Mouse (Mus musculus) telencephalon, adult 2 months (tissue): ENCODE data around the gene Ctse.

Source experiments
- DNase-seq: peaks from one replicate; pipeline ENCODE4 v3.0.0-alpha.2; 2011; ENCODE audit warnings: low read depth, low spot score

Gene Ctse

GRCm38 (mm10) chr1:131652670-131653443 lies 14.8 kb downstream of the Ctse start:
- no peak for DNase-seq

GRCm38 (mm10) chr1:131655601-131656000 lies 17.5 kb downstream of the Ctse start:
- DNase-seq: no peak

DNA sequence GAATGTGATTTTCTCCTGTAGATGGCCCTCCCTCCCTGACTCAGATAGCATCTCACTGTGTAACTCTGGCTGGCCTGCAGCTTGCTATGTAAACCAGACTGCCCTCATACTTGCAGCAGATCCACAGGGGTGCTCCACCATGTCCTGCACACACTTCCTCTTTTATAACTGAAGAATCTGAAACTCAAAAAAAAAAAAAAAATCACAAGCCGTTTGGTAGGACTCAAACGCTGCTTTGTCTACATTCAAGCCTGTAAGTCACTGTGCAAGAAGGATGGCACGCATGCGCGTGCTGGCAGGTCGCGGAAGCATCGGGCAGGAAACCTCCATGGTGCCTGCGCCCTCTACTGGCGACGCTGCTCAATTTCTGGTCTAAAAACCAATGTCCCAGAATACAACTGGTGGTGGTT lies 19.8 kb downstream of the Ctse start:
- DNase-seq: peak; percentile 90

- DNase-seq: no peak
Observed at GRCm38 (mm10) chr1:131659512-131660085, 21.5 kb downstream of the Ctse start.

GRCm38 (mm10) chr1:131660266-131660665 lies 22.2 kb downstream of the Ctse start:
- DNase-seq: no peak

- DNase-seq: no peak
Observed at GRCm38 (mm10) chr1:131660716-131661472, 22.8 kb downstream of the Ctse start.

DNA sequence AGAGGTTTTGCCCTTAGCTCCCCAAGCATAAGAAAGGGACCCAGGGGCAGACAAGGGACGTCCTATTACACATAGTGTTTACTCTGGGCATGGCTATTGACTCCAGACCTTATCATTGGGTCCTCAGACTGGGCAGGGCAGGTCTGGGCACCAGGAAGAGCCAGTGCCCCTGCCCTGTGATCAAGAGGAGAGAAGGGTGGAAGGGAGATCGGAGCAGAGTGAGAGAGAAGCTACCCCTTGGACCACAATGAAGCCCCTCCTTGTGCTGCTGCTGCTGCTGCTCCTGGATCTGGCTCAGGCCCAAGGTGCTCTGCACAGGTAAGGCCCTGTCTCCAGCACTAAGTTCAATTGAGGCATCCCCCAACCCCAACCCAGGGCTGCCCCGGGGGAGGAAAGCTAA lies 23.6 kb downstream of the Ctse start:
- DNase-seq: no peak

GRCm38 (mm10) chr1:131663286-131663995 lies 25.3 kb downstream of the Ctse start:
- no peak for DNase-seq

DNA sequence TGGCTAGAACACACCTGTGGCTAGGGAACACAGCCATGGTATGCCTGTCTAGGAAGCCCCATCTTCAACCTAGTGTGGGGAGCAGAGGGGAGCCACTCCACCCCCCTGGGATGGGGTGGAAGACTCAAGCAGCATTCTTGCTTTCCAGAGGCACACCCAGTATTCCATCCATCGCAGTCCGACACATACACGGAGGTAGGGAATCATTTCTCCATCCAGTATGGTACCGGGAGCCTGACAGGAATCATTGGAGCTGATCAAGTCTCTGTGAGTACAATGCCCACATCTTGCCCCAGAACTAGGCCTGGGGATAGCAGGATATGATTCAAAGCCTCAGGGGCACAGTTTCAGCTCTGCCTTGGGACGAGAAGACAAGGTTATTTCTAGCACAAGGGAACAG lies 26.0 kb downstream of the Ctse start:
- DNase-seq: no peak

GRCm38 (mm10) chr1:131665886-131666285 lies 27.8 kb downstream of the Ctse start:
- no peak for DNase-seq

- DNase-seq: no peak
Observed at GRCm38 (mm10) chr1:131671113-131671512, 33.0 kb downstream of the Ctse start.

DNA sequence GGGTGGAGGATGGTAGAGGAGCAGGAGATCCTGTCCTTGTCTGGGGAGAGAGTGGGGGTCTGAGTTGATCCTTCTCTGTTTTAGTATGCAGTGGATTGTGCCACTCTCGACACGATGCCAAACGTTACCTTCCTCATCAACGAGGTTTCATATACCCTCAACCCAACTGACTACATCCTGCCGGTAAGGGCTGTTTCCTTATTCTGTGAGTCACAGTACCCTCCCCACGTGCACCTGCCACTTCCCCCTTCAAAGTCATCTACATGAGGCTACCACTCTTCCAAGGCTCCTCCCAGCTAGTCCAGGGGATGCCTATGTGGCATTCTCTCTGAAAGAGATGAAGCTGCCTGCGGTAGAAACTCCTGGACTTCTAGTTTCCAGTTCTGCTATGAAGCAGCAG lies 34.3 kb downstream of the Ctse start:
- no peak for DNase-seq

- DNase-seq: no peak
Observed at GRCm38 (mm10) chr1:131679644-131680043, 41.5 kb downstream of the Ctse start.

DNA sequence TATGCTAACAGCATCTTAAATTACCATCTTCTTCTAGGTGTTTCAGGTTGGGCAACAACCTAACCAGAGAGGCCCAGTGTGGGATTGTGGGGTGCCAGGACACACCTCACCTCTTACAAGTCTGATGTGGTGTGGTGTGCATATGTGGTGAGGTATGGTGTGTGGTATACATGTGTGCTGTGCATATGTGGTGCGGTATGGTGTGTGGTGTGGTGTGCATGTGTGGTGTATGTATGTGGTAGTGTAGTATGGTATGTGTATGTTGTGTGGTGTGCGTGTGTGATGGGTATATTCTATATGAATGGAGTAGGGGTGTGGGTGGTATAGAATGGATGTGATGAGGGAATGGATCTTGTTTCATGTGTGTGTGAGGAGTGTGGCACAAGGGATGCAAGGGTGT lies 49.6 kb downstream of the Ctse start:
- no peak for DNase-seq

GRCm38 (mm10) chr1:131688475-131688874 lies 50.4 kb downstream of the Ctse start, which contains the start of gene Rab7b:
Gene Rab7b (plus strand): TSS chr1:131688695.
- no peak for DNase-seq

DNA sequence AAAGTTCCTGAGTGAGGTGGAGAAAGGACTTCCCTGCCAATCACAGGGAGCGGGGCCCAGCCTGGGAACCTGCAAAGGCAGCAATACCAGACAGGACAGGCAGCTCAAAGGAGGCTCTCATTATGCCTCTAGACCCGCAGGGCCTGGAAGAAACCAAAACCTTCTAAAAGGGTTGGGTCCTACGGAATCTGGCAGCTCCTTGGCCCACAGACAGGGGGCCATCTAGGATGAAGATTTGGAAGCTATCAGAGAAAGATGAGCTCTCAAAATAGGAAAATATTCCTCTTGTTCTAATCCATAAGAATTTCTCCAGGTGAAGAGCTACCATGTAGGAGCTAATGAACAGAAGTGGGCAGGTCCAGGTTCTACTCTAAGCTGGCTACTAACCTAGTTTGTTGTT lies 50.9 kb downstream of the Ctse start:
- no peak for DNase-seq

DNA sequence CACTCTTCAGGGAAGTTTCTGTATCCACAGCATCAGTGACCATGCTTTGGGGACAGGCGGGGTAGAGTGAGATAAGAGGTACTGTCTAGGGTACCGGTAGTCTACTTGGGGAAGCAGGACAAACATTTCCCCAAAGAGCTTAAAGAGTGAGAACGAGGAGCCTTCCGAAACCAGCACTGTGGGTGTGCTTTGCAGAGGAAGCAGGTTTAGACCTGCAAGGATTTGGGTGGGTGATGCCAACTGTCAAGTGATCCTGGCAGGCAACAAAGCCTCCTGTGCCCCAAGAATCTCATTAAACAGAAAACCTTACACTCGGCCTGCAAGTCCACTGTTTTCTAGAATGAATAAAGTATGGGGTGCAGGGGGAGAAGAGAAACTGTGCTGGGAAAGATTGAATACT lies 51.8 kb downstream of the Ctse start:
- DNase-seq: no peak

GRCm38 (mm10) chr1:131690435-131690834 lies 52.3 kb downstream of the Ctse start:
- no peak for DNase-seq

DNA sequence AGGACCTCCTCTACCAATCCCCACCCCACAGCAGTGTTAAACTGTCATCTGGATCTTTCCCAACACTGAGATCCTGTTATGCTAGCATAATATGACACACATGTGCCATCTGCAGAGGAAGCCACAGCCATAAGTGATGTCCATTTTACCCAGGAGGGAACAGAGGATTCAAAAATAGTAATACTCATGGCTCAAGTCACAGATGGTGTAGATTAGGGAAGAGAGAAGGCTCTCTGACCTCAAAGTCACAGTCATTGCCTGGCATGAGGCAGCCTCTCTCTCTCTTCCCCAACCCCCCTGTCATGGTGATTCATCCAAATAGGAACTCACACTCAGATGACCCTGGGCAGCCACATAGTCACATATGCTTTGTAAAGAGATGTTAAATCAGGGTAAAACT lies 53.2 kb downstream of the Ctse start:
- no peak for DNase-seq

GRCm38 (mm10) chr1:131695308-131695707 lies 57.2 kb downstream of the Ctse start:
- DNase-seq: no peak

- DNase-seq: peak; percentile 64
Observed at GRCm38 (mm10) chr1:131696325-131696724, 58.2 kb downstream of the Ctse start.

DNA sequence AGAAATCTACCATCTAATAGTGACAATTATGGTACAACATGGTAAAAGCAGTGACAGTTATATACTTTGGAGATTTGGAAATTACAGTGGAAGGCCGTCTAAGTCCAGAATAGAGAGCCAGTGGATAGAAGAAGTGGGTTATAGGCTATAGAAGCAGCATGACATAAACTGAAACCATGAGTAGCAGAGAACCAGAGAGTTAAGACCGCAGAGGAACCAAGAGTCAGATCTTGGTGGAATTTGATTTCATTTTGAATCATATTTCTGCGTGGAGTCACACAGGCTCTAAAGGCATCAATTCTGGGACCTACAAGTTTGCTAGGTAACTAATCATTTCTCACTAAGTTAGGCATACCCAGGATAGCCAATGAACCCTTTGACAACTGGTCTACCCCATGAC lies 60.7 kb downstream of the Ctse start:
- DNase-seq: no peak
